Mouse (Mus musculus) lung, adult 2 months (tissue): ENCODE data around the gene Gps1. TPM values are rescaled to one million over a fixed set of nuclear protein-coding genes. Genes with fewer than 3 reads are reported as not detected.

Experiments used
- DNase-seq: peaks from one replicate; pipeline ENCODE4 v3.0.0; 2022
- H3K4me1 ChIP-seq: fragments of 200-500 bp; 2 replicates; pipeline ENCODE4 v1.6.1; 2011; ENCODE audit warnings: low read length; ENCODE audit not compliant: control insufficient read depth, insufficient read depth
- H3K4me3 ChIP-seq: fragments of 200-500 bp; replicated peaks from 2 replicates; pipeline ENCODE3; 2011; ENCODE audit warnings: low read depth, mild to moderate bottlenecking, control low read depth, low read length; ENCODE audit errors: extremely low read depth
- CTCF ChIP-seq: fragments of 200-500 bp; IDR thresholded peaks from 2 replicates; pipeline ENCODE4 v1.5.1; 2011; ENCODE audit warnings: mild to moderate bottlenecking, low read length, control low read depth; ENCODE audit not compliant: insufficient read depth
- POLR2A ChIP-seq: fragments of 200-500 bp; IDR thresholded peaks from 2 replicates; pipeline ENCODE4 v1.6.1; 2011; ENCODE audit warnings: low read depth, mild to moderate bottlenecking, control low read depth, low read length, borderline replicate concordance; ENCODE audit errors: extremely low read depth
- WGBS: fragments of 180-500 bp; shearing (Covaris S2); methylation state at CpG from one replicate; pipeline ENCODE4 v1.1.7; 2018; 5-methylcytosine and 5-hydroxymethylcytosine counted together
- polyA plus RNA-seq: library from polyadenylated mRNA; depleted of rRNA; stranded (reverse); fragments of >200 nt; gene quantifications from 2 replicates; pipeline ENCODE4 v1.2.3, GENCODE M21; 2012

The Gps1 gene
- polyA plus RNA-seq, 1 experiment: 141 TPM

- WGBS: 87% methylated on average over 4 of the region's 4 CpGs
- Histone ChIP-seq H3K4me3 (no peak overlapping the region), H3K4me1 (peaks cover 7% of the 10 kb centered on the region)
- no peak for TF ChIP-seq POLR2A
- TF ChIP-seq CTCF: no peak
- no peak for DNase-seq
Measured at GRCm38 (mm10) chr11:120789355-120789754, 5.3 kb downstream of the Gps1 start.

GRCm38 (mm10) chr11:120789810-120790209 lies 5.7 kb downstream of the Gps1 start:
- DNase-seq: no peak
- Histone ChIP-seq H3K4me1 (peaks cover 6% of the 10 kb centered on the region), H3K4me3 (no peak overlapping the region)
- WGBS: 86% methylated on average over 3 of the region's 3 CpGs
- no peak for TF ChIP-seq POLR2A
- no peak for TF ChIP-seq CTCF

GRCm38 (mm10) chr11:120792652-120793051 lies 8.6 kb downstream of the Gps1 start:
- WGBS: 93% methylated on average over 9 of the region's 9 CpGs
- DNase-seq: no peak
- TF ChIP-seq CTCF (no peak), POLR2A (no peak)
- Histone ChIP-seq H3K4me1 (peaks cover 9% of the 10 kb centered on the region), H3K4me3 (no peak overlapping the region)

GRCm38 (mm10) chr11:120795756-120796613 lies 11.9 kb downstream of the Gps1 start, which contains the start of gene Dus1l:
Gene Dus1l, minus strand, starts transcription at chr11:120796403.
- H3K4me3 ChIP-seq: peak within 1 kb of the TSS; percentile 87
- 1% methylated on average over 59 of the region's 59 CpGs for WGBS
- TF ChIP-seq CTCF (no peak), POLR2A (peak; percentile 87)
- DNase-seq: peak; percentile 97
- H3K4me1 ChIP-seq: peaks cover 17% of the 10 kb centered on the region

- no peak for DNase-seq
- Histone ChIP-seq H3K4me1 (peaks cover 18% of the 10 kb centered on the region), H3K4me3 (peak overlapping the region; percentile 4)
- no peak for TF ChIP-seq POLR2A
- no peak for TF ChIP-seq CTCF
- 28% methylated on average over 8 of the region's 8 CpGs for WGBS
Measured at GRCm38 (mm10) chr11:120796614-120796946, 12.5 kb downstream of the Gps1 start.

- no peak for DNase-seq
- H3K4me3 ChIP-seq: no peak overlapping the region
- TF ChIP-seq CTCF (no peak), POLR2A (no peak)
- H3K4me1 ChIP-seq: peaks cover 18% of the 10 kb centered on the region
- WGBS: 57% methylated on average over 3 of the region's 3 CpGs
Measured at GRCm38 (mm10) chr11:120798244-120798643, 14.2 kb downstream of the Gps1 start.

GRCm38 (mm10) chr11:120799316-120799890 lies 15.3 kb downstream of the Gps1 start:
- DNase-seq: peak; percentile 33
- WGBS: 56% methylated on average over 6 of the region's 6 CpGs
- Histone ChIP-seq H3K4me3 (no peak overlapping the region), H3K4me1 (peaks cover 18% of the 10 kb centered on the region)
- TF ChIP-seq CTCF: no peak
- no peak for TF ChIP-seq POLR2A

GRCm38 (mm10) chr11:120800061-120800904 lies 16.2 kb downstream of the Gps1 start:
- H3K4me3 ChIP-seq: peak overlapping the region; percentile 37
- TF ChIP-seq POLR2A (peak; percentile 63; the same call in 1 of the 2 replicates), CTCF (peak; percentile 89)
- H3K4me1 ChIP-seq: peaks cover 14% of the 10 kb centered on the region
- peak; percentile 88 for DNase-seq
- WGBS: 11% methylated on average over 10 of the region's 10 CpGs

GRCm38 (mm10) chr11:120804274-120804673 lies 20.2 kb downstream of the Gps1 start:
- Histone ChIP-seq H3K4me3 (no peak overlapping the region), H3K4me1 (peaks cover 9% of the 10 kb centered on the region)
- DNase-seq: no peak
- WGBS: 74% methylated on average over 7 of the region's 7 CpGs
- TF ChIP-seq POLR2A (no peak), CTCF (no peak)
